Mouse (Mus musculus) effector memory CD4-positive, alpha-beta T cell, adult 5 months (primary cell): Measurements from ENCODE around the gene Fkbp15. TPM values are rescaled to one million over a fixed set of nuclear protein-coding genes. Genes with fewer than 3 reads are reported as not detected.

Experiments
- polyA plus RNA-seq: library from polyadenylated mRNA; unstranded; fragments of 100-300 nt; shearing (Covaris generic); gene quantifications from one replicate; pipeline ENCODE4 v1.2.1, GENCODE M21; 2017

Gene Fkbp15
- polyA plus RNA-seq: 46.1 TPM

GRCm38 (mm10) chr4:62360088-62360804 lies at the start of gene Fkbp15, which contains the start of gene Slc31a1:
Gene Fkbp15, minus strand, starts transcription at chr4:62360548.
Gene Slc31a1, plus strand, starts transcription at chr4:62360727.

GRCm38 (mm10) chr4:62408601-62409282 lies 48.4 kb upstream of the Fkbp15 start, which contains the start of the genes Cdc26 and Prpf4:
Gene Cdc26, minus strand, starts transcription at chr4:62408642.
Gene Prpf4, plus strand, starts transcription at chr4:62408797.

GRCm38 (mm10) chr4:62262276-62262675 lies 98.1 kb downstream of the Fkbp15 start, which contains the start of gene Slc31a2:
Gene Slc31a2, plus strand, starts transcription at chr4:62262562.

Other genes starting within 250 kb of the Fkbp15 start
- gene Mup21, start 209.7 kb downstream of the Fkbp15 start, polyA plus RNA-seq: not detected
- 0.36 TPM for gene Zfp37, start 129.5 kb downstream of the Fkbp15 start, polyA plus RNA-seq
- gene Slc31a2, start 98.0 kb downstream of the Fkbp15 start, polyA plus RNA-seq: 7.5 TPM
- gene Slc31a1, start 179 bp upstream of the Fkbp15 start, polyA plus RNA-seq: 15.6 TPM
- gene Cdc26, start 48.1 kb upstream of the Fkbp15 start, polyA plus RNA-seq: 52.7 TPM
- gene Prpf4, start 48.2 kb upstream of the Fkbp15 start, polyA plus RNA-seq: 24.6 TPM
- not detected for gene Rnf183, start 74.7 kb upstream of the Fkbp15 start, polyA plus RNA-seq
- gene Wdr31, start 110.3 kb upstream of the Fkbp15 start, polyA plus RNA-seq: 1.2 TPM
- 15.7 TPM for gene Bspry, start 119.5 kb upstream of the Fkbp15 start, polyA plus RNA-seq
- gene Hdhd3, start 142.9 kb upstream of the Fkbp15 start, polyA plus RNA-seq: 0.62 TPM
- 25.7 TPM for gene Alad, start 159.4 kb upstream of the Fkbp15 start, polyA plus RNA-seq
- gene Pole3, start 164.5 kb upstream of the Fkbp15 start, polyA plus RNA-seq: 14.8 TPM
- gene 4933430I17Rik, start 164.8 kb upstream of the Fkbp15 start, polyA plus RNA-seq: not detected
- gene Rgs3, start 199.3 kb upstream of the Fkbp15 start, polyA plus RNA-seq: 69.2 TPM